Mouse (Mus musculus) myocyte (in vitro differentiated cells): ENCODE data around the gene Npy1r.

Experiments used
- CEBPB ChIP-seq: IDR thresholded peaks from 2 replicates; pipeline ENCODE4 v1.6.1; 2011; ENCODE audit warnings: mild to moderate bottlenecking, moderate library complexity; ENCODE audit not compliant: poor library complexity, insufficient read depth, severe bottlenecking
- MYOD1 ChIP-seq, 3 experiments: IDR thresholded peaks; one replicate each; pipeline ENCODE4 v1.6.1; 2011; ENCODE audit warnings: control low read depth in 2 of 3, low read depth in 2 of 3, mild to moderate bottlenecking in 2 of 3, moderate library complexity in 1 of 3; ENCODE audit not compliant: insufficient read length in 2 of 3, control insufficient read depth in 1 of 3
- POLR2A ChIP-seq: IDR thresholded peaks from one replicate; pipeline ENCODE4 v1.6.1; 2011; ENCODE audit warnings: low read depth, mild to moderate bottlenecking, control low read depth, moderate library complexity; ENCODE audit not compliant: insufficient read length
- TCF12 ChIP-seq: IDR thresholded peaks from one replicate; pipeline ENCODE4 v1.6.1; 2011; ENCODE audit warnings: mild to moderate bottlenecking, control low read depth; ENCODE audit not compliant: poor library complexity, insufficient read depth, severe bottlenecking
- TCF3 ChIP-seq: IDR thresholded peaks from one replicate; pipeline ENCODE4 v1.6.1; 2011; ENCODE audit warnings: low read depth, control low read depth; ENCODE audit not compliant: insufficient read length

GRCm38 (mm10) chr8:66681261-66681660 is 15.7 kb upstream of the Npy1r start:
- TF ChIP-seq TCF3 (no peak), TCF12 (no peak), POLR2A (no peak), CEBPB (peak; percentile 73; the same call in 1 of the 2 replicates), MYOD1 (IDR thresholded peaks at IDR 0.05; ENCODE audit: control insufficient read depth in 1 of 3, insufficient read length in 2 of 3, low read depth in 2 of 3) (no peak)
